Mouse (Mus musculus): ENCODE results near the gene Nol4l. TPM values are rescaled to one million over a fixed set of nuclear protein-coding genes. Genes with fewer than 3 reads are reported as not detected.
"Not testable (repeated sequence)": the region's sequence is repeated elsewhere in the genome, so short reads cannot be mapped to it uniquely, and the experiment has no call there.

The Nol4l gene
- polyA plus RNA-seq, 1 experiment from 2014 or later, result 26.7 TPM

GRCm38 (mm10) chr2:153495818-153496217 lies 34.0 kb downstream of the Nol4l start:
- no peak overlapping the region for H3K9ac ChIP-seq (ENCODE audit: low read depth, low read length)
- no peaks in the 10 kb centered on the region for H3K9me3 ChIP-seq (ENCODE audit: control insufficient read depth, low read length)
- H3K4me1 ChIP-seq (replicated peaks; ENCODE audit: control insufficient read depth, insufficient read depth, low read length), result peaks cover 17% of the 10 kb centered on the region

GRCm38 (mm10) chr2:153495391-153495790 lies 34.4 kb downstream of the Nol4l start:
- H3K4me3 ChIP-seq (ENCODE audit: low read depth, low read length); DNase-seq (ENCODE audit: low spot score); H3K9me3 ChIP-seq (ENCODE audit: control insufficient read depth, low read length); H3K4me2 ChIP-seq (replicated peaks; ENCODE audit: low read depth, low read length); ATAC-seq (ENCODE audit: low FRiP score); H3K36me3 ChIP-seq (ENCODE audit: control insufficient read depth, insufficient read depth, low read length); H3K9ac ChIP-seq (ENCODE audit: low read depth, low read length): not testable (repeated sequence)
- peaks cover 17% of the 10 kb centered on the region for H3K4me1 ChIP-seq (replicated peaks; ENCODE audit: control insufficient read depth, insufficient read depth, low read length)
- whole genome bisulfite sequencing, result 85% methylated on average over 4 of the region's 4 CpGs
- peaks cover 33% of the 10 kb centered on the region for H3K27me3 ChIP-seq (ENCODE audit: control insufficient read depth, insufficient read depth, low read length)
- 0 out of 2 replicates have a peak overlapping the region, but pooled peaks have one; percentile 82 for H3K27ac ChIP-seq (ENCODE audit: low read depth, low read length)

More at GRCm38 (mm10) chr2:153495818-153496217, 34.0 kb downstream of the Nol4l start:
- 86% methylated on average over 4 of the region's 4 CpGs for WGBS
- H3K4me2 ChIP-seq (replicated peaks; ENCODE audit: low read depth, low read length), result no peak overlapping the region
- DNase-seq (ENCODE audit: low spot score), result no peak
- H3K27me3 ChIP-seq (ENCODE audit: control insufficient read depth, insufficient read depth, low read length), result peaks cover 34% of the 10 kb centered on the region
- H3K27ac ChIP-seq (ENCODE audit: low read depth, low read length), result peak overlapping the region; percentile 82; the same call in 1 of the 2 replicates
- ATAC-seq (ENCODE audit: low FRiP score), result no peak
- no peak overlapping the region for H3K4me3 ChIP-seq (ENCODE audit: low read depth, low read length)
- H3K36me3 ChIP-seq (ENCODE audit: control insufficient read depth, insufficient read depth, low read length), result no peaks in the 10 kb centered on the region

- Histone ChIP-seq H3K27me3 (ENCODE audit: control insufficient read depth, insufficient read depth, low read length) (peaks cover 28% of the 10 kb centered on the region), H3K36me3 (ENCODE audit: control insufficient read depth, insufficient read depth, low read length) (no peaks in the 10 kb centered on the region), H3K27ac (ENCODE audit: low read depth, low read length) (0 out of 2 replicates have a peak overlapping the region, but pooled peaks have one; percentile 37), H3K4me2 (replicated peaks; ENCODE audit: low read depth, low read length) (no peak overlapping the region), H3K9ac (ENCODE audit: low read depth, low read length) (0 out of 2 replicates have a peak overlapping the region, but pooled peaks have one; percentile 8), H3K4me1 (replicated peaks; ENCODE audit: control insufficient read depth, insufficient read depth, low read length) (peaks cover 17% of the 10 kb centered on the region), H3K9me3 (ENCODE audit: control insufficient read depth, low read length) (no peaks in the 10 kb centered on the region), H3K4me3 (ENCODE audit: low read depth, low read length) (no peak overlapping the region)
- ATAC-seq (ENCODE audit: low FRiP score), result no peak
- DNase-seq (ENCODE audit: low spot score), result no peak
- WGBS, result 20% methylated on average over 9 of the region's 9 CpGs
These were observed 35.4 kb downstream of the Nol4l start for GRCm38 (mm10) chr2:153494293-153494811.

- no peaks in the 10 kb centered on the region for H3K9me3 ChIP-seq (ENCODE audit: control insufficient read depth, low read length)
- peak overlapping the region; percentile 34; the same call in 1 of the 2 replicates for H3K27ac ChIP-seq (ENCODE audit: low read depth, low read length)
- 11% methylated on average over 5 of the region's 6 CpGs for WGBS
- H3K27me3 ChIP-seq (ENCODE audit: control insufficient read depth, insufficient read depth, low read length), result peaks cover 26% of the 10 kb centered on the region
- no peaks in the 10 kb centered on the region for H3K36me3 ChIP-seq (ENCODE audit: control insufficient read depth, insufficient read depth, low read length)
- ATAC-seq (ENCODE audit: low FRiP score) (no peak), DNase-seq (ENCODE audit: low spot score) (no peak)
- H3K9ac ChIP-seq (ENCODE audit: low read depth, low read length), result no peak overlapping the region
- peaks cover 17% of the 10 kb centered on the region for H3K4me1 ChIP-seq (replicated peaks; ENCODE audit: control insufficient read depth, insufficient read depth, low read length)
- no peak overlapping the region for H3K4me2 ChIP-seq (replicated peaks; ENCODE audit: low read depth, low read length)
- no peak overlapping the region for H3K4me3 ChIP-seq (ENCODE audit: low read depth, low read length)
These were observed 35.9 kb downstream of the Nol4l start for GRCm38 (mm10) chr2:153493781-153494292.

GRCm38 (mm10) chr2:153493393-153493731 lies 36.4 kb downstream of the Nol4l start:
- ATAC-seq (ENCODE audit: low FRiP score), result no peak
- 22% methylated on average over 2 of the region's 2 CpGs for WGBS
- DNase-seq (ENCODE audit: low spot score), result peak; percentile 38
- no peaks in the 10 kb centered on the region for H3K9me3 ChIP-seq (ENCODE audit: control insufficient read depth, low read length)
- peak overlapping the region; percentile 99; the same call in 1 of the 2 replicates for H3K4me2 ChIP-seq (replicated peaks; ENCODE audit: low read depth, low read length)
- H3K27me3 ChIP-seq (ENCODE audit: control insufficient read depth, insufficient read depth, low read length), result peaks cover 22% of the 10 kb centered on the region
- H3K4me3 ChIP-seq (ENCODE audit: low read depth, low read length), result peak overlapping the region; percentile 56
- H3K4me1 ChIP-seq (replicated peaks; ENCODE audit: control insufficient read depth, insufficient read depth, low read length), result peaks cover 17% of the 10 kb centered on the region
- peak overlapping the region; percentile 60; the same call in 1 of the 2 replicates for H3K9ac ChIP-seq (ENCODE audit: low read depth, low read length)
- H3K27ac ChIP-seq (ENCODE audit: low read depth, low read length), result peak overlapping the region; percentile 85
- no peaks in the 10 kb centered on the region for H3K36me3 ChIP-seq (ENCODE audit: control insufficient read depth, insufficient read depth, low read length)

- no peaks in the 10 kb centered on the region for H3K36me3 ChIP-seq (ENCODE audit: control insufficient read depth, insufficient read depth, low read length)
- peak within 1 kb of the TSS; percentile 60 for H3K9ac ChIP-seq (ENCODE audit: low read depth, low read length)
- peak within 1 kb of the TSS; percentile 85 for H3K27ac ChIP-seq (ENCODE audit: low read depth, low read length)
- peak within 1 kb of the TSS; percentile 99 for H3K4me2 ChIP-seq (replicated peaks; ENCODE audit: low read depth, low read length)
- peaks cover 16% of the 10 kb centered on the region for H3K27me3 ChIP-seq (ENCODE audit: control insufficient read depth, insufficient read depth, low read length)
- WGBS, result 1% methylated on average over 49 of the region's 83 CpGs
- peaks cover 17% of the 10 kb centered on the region for H3K4me1 ChIP-seq (replicated peaks; ENCODE audit: control insufficient read depth, insufficient read depth, low read length)
- DNase-seq (ENCODE audit: low spot score), result peak; percentile 90
- no peaks in the 10 kb centered on the region for H3K9me3 ChIP-seq (ENCODE audit: control insufficient read depth, low read length)
- peak; percentile 76 for ATAC-seq (ENCODE audit: low FRiP score)
- peak within 1 kb of the TSS; percentile 56 for H3K4me3 ChIP-seq (ENCODE audit: low read depth, low read length)
These were observed 37.0 kb downstream of the Nol4l start, which contains the start of gene 4930404H24Rik for GRCm38 (mm10) chr2:153492573-153493392. TSS of gene 4930404H24Rik (plus strand) at chr2:153492790.

GRCm38 (mm10) chr2:153492179-153492517 lies 37.6 kb downstream of the Nol4l start:
- Histone ChIP-seq H3K9me3 (ENCODE audit: control insufficient read depth, low read length) (no peaks in the 10 kb centered on the region), H3K4me2 (replicated peaks; ENCODE audit: low read depth, low read length) (peak overlapping the region; percentile 99), H3K36me3 (ENCODE audit: control insufficient read depth, insufficient read depth, low read length) (no peaks in the 10 kb centered on the region), H3K4me1 (replicated peaks; ENCODE audit: control insufficient read depth, insufficient read depth, low read length) (peaks cover 13% of the 10 kb centered on the region), H3K9ac (ENCODE audit: low read depth, low read length) (peak overlapping the region; percentile 60), H3K4me3 (ENCODE audit: low read depth, low read length) (peak overlapping the region; percentile 56), H3K27ac (ENCODE audit: low read depth, low read length) (peak overlapping the region; percentile 85), H3K27me3 (ENCODE audit: control insufficient read depth, insufficient read depth, low read length) (peaks cover 16% of the 10 kb centered on the region)
- under 1% methylated on average over 22 of the region's 24 CpGs for WGBS
- peak; percentile 54 for ATAC-seq (ENCODE audit: low FRiP score)
- peak; percentile 41 for DNase-seq (ENCODE audit: low spot score)

- no peak for DNase-seq (ENCODE audit: low spot score)
- peak overlapping the region; percentile 60 for H3K9ac ChIP-seq (ENCODE audit: low read depth, low read length)
- H3K9me3 ChIP-seq (ENCODE audit: control insufficient read depth, low read length), result no peaks in the 10 kb centered on the region
- ATAC-seq (ENCODE audit: low FRiP score), result no peak
- peaks cover 16% of the 10 kb centered on the region for H3K27me3 ChIP-seq (ENCODE audit: control insufficient read depth, insufficient read depth, low read length)
- peaks cover 10% of the 10 kb centered on the region for H3K4me1 ChIP-seq (replicated peaks; ENCODE audit: control insufficient read depth, insufficient read depth, low read length)
- no peaks in the 10 kb centered on the region for H3K36me3 ChIP-seq (ENCODE audit: control insufficient read depth, insufficient read depth, low read length)
- 10% methylated on average over 18 of the region's 18 CpGs for WGBS
- peak overlapping the region; percentile 85; the same call in 1 of the 2 replicates for H3K27ac ChIP-seq (ENCODE audit: low read depth, low read length)
- H3K4me2 ChIP-seq (replicated peaks; ENCODE audit: low read depth, low read length), result peak overlapping the region; percentile 99
- H3K4me3 ChIP-seq (ENCODE audit: low read depth, low read length), result peak overlapping the region; percentile 56
These were observed 38.1 kb downstream of the Nol4l start for GRCm38 (mm10) chr2:153491512-153492178.

All from hindbrain, embryonic 11.5 days (tissue).